ENCODE assay signal across 15 mouse cellular contexts in genomic region chr3:104390072-104390471, GRCm38 (mm10).
DNase-seq lines count a peak whose midpoint lies in the region; ATAC-seq and TF ChIP-seq lines count a peak whose summit lies in the region.
"Had no signal": no experiment of that assay in that cellular context is flagged by ENCODE, and none has a peak within 500 bp of the region (broad histone marks: within the 10 kb centered on the region; RNA-seq: fewer than 3 reads in every experiment).

No protein-coding gene starts in this region.

- no peak for TF ChIP-seq EP300 in heart, adult 2 months (IDR thresholded peaks at IDR 0.05; ENCODE audit: insufficient read depth, low read depth, low read length)

- no peak for TF ChIP-seq CTCF in heart, adult 2 months (IDR thresholded peaks at IDR 0.05)

- 56% methylated on average over 10 of the region's 10 CpGs for WGBS in heart, adult 2 months
- WGBS in neural tube, embryonic 13.5 days, result 46% methylated on average over 10 of the region's 10 CpGs
- whole genome bisulfite sequencing in heart, embryonic 10.5 days, result 75% methylated on average over 10 of the region's 10 CpGs
- WGBS in intestine, embryonic 15.5 days, result 49% methylated on average over 10 of the region's 10 CpGs

- H3K4me1 ChIP-seq in heart, adult 2 months (ENCODE audit: control insufficient read depth, insufficient read depth, low read length), result peaks cover 4% of the 10 kb centered on the region
- H3K4me1 ChIP-seq in neural tube, embryonic 13.5 days (replicated peaks), result peaks cover 25% of the 10 kb centered on the region
- peaks cover 12% of the 10 kb centered on the region for H3K4me1 ChIP-seq in heart, embryonic 10.5 days
- H3K4me1 ChIP-seq in intestine, embryonic 15.5 days (replicated peaks), result 0 out of 2 replicates have a peak, but pooled peaks cover 3% of the 10 kb centered on the region
- H3K4me1 ChIP-seq: neural tube, embryonic 12.5 days had no signal

- no peak overlapping the region; the same call in 1 of the 2 replicates for H3K27ac ChIP-seq in heart, adult 2 months
- peak overlapping the region; percentile 68 for H3K27ac ChIP-seq in neural tube, embryonic 13.5 days (replicated peaks)
- H3K27ac ChIP-seq in heart, embryonic 10.5 days, result peak overlapping the region; percentile 42
- no peak overlapping the region for H3K27ac ChIP-seq in intestine, embryonic 15.5 days
- H3K27ac ChIP-seq: left cerebral cortex, adult 2 months; limb, embryonic 15.5 days; lung, embryonic 15.5 days; neural tube, embryonic 12.5 days had no signal

- H3K36me3 ChIP-seq in heart, adult 2 months (ENCODE audit: control insufficient read depth, insufficient read depth, low read length), result peaks cover 2% of the 10 kb centered on the region; the same call in 1 of the 2 replicates
- no peaks in the 10 kb centered on the region for H3K36me3 ChIP-seq in neural tube, embryonic 13.5 days
- no peaks in the 10 kb centered on the region for H3K36me3 ChIP-seq in heart, embryonic 10.5 days
- H3K36me3 ChIP-seq in intestine, embryonic 15.5 days, result no peaks in the 10 kb centered on the region
- H3K36me3 ChIP-seq: limb, embryonic 15.5 days; lung, embryonic 15.5 days; neural tube, embryonic 12.5 days had no signal

- no peak overlapping the region for H3K4me3 ChIP-seq in heart, adult 2 months
- H3K4me3 ChIP-seq in neural tube, embryonic 13.5 days, result no peak overlapping the region
- H3K4me3 ChIP-seq in heart, embryonic 10.5 days, result no peak overlapping the region
- H3K4me3 ChIP-seq in intestine, embryonic 15.5 days (replicated peaks), result no peak overlapping the region
- H3K4me3 ChIP-seq: erythroblast, embryonic 14.5 days; left cerebral cortex, adult 2 months; limb, embryonic 15.5 days; lung, embryonic 15.5 days; neural tube, embryonic 12.5 days had no signal

- DNase-seq in heart, adult 2 months, result peak; percentile 40 to 60
- DNase-seq in heart, adult 8-10 months (ENCODE audit: low spot score), result no peak
- DNase-seq in neural tube, embryonic 10.5 days (ENCODE audit: extremely low spot score, low spot score), result no peak
- DNase-seq in heart, embryonic 10.5 days (ENCODE audit: low spot score), result no peak
- DNase-seq in kidney, postnatal 4 days, result peak; percentile 21 to 33
- no peak for DNase-seq in left cerebral cortex, postnatal 36 days (ENCODE audit: low spot score in 2 of 2)
- DNase-seq: cerebellum, adult 2 months; embryo, embryonic 11 days had no signal

- H3K9ac ChIP-seq in heart, adult 2 months (ENCODE audit: low read depth, low read length), result no peak overlapping the region
- peak overlapping the region; percentile 43; the same call in 1 of the 2 replicates for H3K9ac ChIP-seq in neural tube, embryonic 13.5 days
- H3K9ac ChIP-seq in intestine, embryonic 15.5 days, result no peak overlapping the region
- H3K9ac ChIP-seq: limb, embryonic 15.5 days; lung, embryonic 15.5 days; neural tube, embryonic 12.5 days had no signal

- H3K4me2 ChIP-seq in neural tube, embryonic 13.5 days, result no peak overlapping the region
- H3K4me2 ChIP-seq in intestine, embryonic 15.5 days (replicated peaks), result no peak overlapping the region
- H3K4me2 ChIP-seq: limb, embryonic 15.5 days; lung, embryonic 15.5 days; neural tube, embryonic 12.5 days had no signal

- no peaks in the 10 kb centered on the region for H3K27me3 ChIP-seq in heart, adult 2 months (ENCODE audit: control insufficient read depth, insufficient read depth, low read length)
- no peaks in the 10 kb centered on the region for H3K27me3 ChIP-seq in neural tube, embryonic 13.5 days
- no peaks in the 10 kb centered on the region for H3K27me3 ChIP-seq in heart, embryonic 10.5 days (ENCODE audit: insufficient read depth, poor library complexity, severe bottlenecking)
- H3K27me3 ChIP-seq in intestine, embryonic 15.5 days (replicated peaks), result no peaks in the 10 kb centered on the region
- H3K27me3 ChIP-seq: limb, embryonic 15.5 days; lung, embryonic 15.5 days; neural tube, embryonic 12.5 days had no signal

- TF ChIP-seq POLR2A in heart, adult 2 months (IDR thresholded peaks at IDR 0.05; ENCODE audit: insufficient read depth, low read depth, low read length), result no peak

- intact Hi-C loops in heart, adult 2 months (cut with DNase I), result no loop called here
- intact Hi-C loops in left cerebral cortex, postnatal 36 days (cut with DNase I), result no loop called here

- no peaks in the 10 kb centered on the region for H3K9me3 ChIP-seq in neural tube, embryonic 13.5 days
- H3K9me3 ChIP-seq in heart, embryonic 10.5 days, result no peaks in the 10 kb centered on the region
- H3K9me3 ChIP-seq in intestine, embryonic 15.5 days, result no peaks in the 10 kb centered on the region
- H3K9me3 ChIP-seq: limb, embryonic 15.5 days; lung, embryonic 15.5 days; neural tube, embryonic 12.5 days had no signal

- ATAC-seq in neural tube, embryonic 13.5 days (ENCODE audit: low read depth), result peak; percentile 56; the same call in 1 of the 2 replicates
- ATAC-seq in intestine, embryonic 15.5 days, result no peak

- H3K79me2 ChIP-seq in heart, adult 2 months (replicated peaks; ENCODE audit: control insufficient read depth, insufficient read depth, low read length), result no peaks in the 10 kb centered on the region

Comparison
In these comparisons a context has a peak if more than half of its experiments do, and no peak if none do; other contexts are left out.
1. DNase-seq: peak in heart, adult 2 months (2 of 2) and kidney, postnatal 4 days (2 of 2); none in heart, adult 8-10 months (single experiment), neural tube, embryonic 10.5 days (single experiment), heart, embryonic 10.5 days (single experiment) and left cerebral cortex, postnatal 36 days (0 of 2).
2. H3K27ac ChIP-seq: peak in neural tube, embryonic 13.5 days (single experiment) and heart, embryonic 10.5 days (single experiment); none in heart, adult 2 months (single experiment) and intestine, embryonic 15.5 days (single experiment).